Mouse (Mus musculus): Measurements from ENCODE around the gene Ppp1r1b.

The Ppp1r1b gene

GRCm38 (mm10) chr11:98346168-98346567 is 2.0 kb upstream of the Ppp1r1b start:
- DNase-seq (ENCODE audit: low read depth, low spot score), result no peak

- no peak for DNase-seq (ENCODE audit: low read depth, low spot score)
These were observed 670 bp upstream of the Ppp1r1b start for GRCm38 (mm10) chr11:98347385-98348082.

- no peak for DNase-seq (ENCODE audit: low read depth, low spot score)
These were observed 1.1 kb downstream of the Ppp1r1b start for GRCm38 (mm10) chr11:98349308-98349707.

GRCm38 (mm10) chr11:98352272-98352990 is 4.2 kb downstream of the Ppp1r1b start:
- DNase-seq (ENCODE audit: low read depth, low spot score), result no peak

- DNase-seq (ENCODE audit: low read depth, low spot score), result no peak
These were observed 5.5 kb downstream of the Ppp1r1b start for GRCm38 (mm10) chr11:98353651-98354211.

GRCm38 (mm10) chr11:98354445-98354844 is 6.2 kb downstream of the Ppp1r1b start:
- DNase-seq (ENCODE audit: low read depth, low spot score), result no peak

- no peak for DNase-seq (ENCODE audit: low read depth, low spot score)
These were observed 7.6 kb downstream of the Ppp1r1b start for GRCm38 (mm10) chr11:98355732-98356299.

- no peak for DNase-seq (ENCODE audit: low read depth, low spot score)
These were observed 8.6 kb downstream of the Ppp1r1b start for GRCm38 (mm10) chr11:98356625-98357394.

- no peak for DNase-seq (ENCODE audit: low read depth, low spot score)
These were observed 9.4 kb downstream of the Ppp1r1b start for GRCm38 (mm10) chr11:98357396-98358160.

GRCm38 (mm10) chr11:98358161-98359083 is 10.2 kb downstream of the Ppp1r1b start, which contains the start of gene Stard3:
TSS of gene Stard3 (plus strand) at chr11:98358368.
- DNase-seq (ENCODE audit: low read depth, low spot score), result peak; percentile 86

- no peak for DNase-seq (ENCODE audit: low read depth, low spot score)
These were observed 12.8 kb downstream of the Ppp1r1b start for GRCm38 (mm10) chr11:98360866-98361521.

- no peak for DNase-seq (ENCODE audit: low read depth, low spot score)
These were observed 15.6 kb downstream of the Ppp1r1b start for GRCm38 (mm10) chr11:98363817-98364216.

GRCm38 (mm10) chr11:98364410-98364809 is 16.2 kb downstream of the Ppp1r1b start:
- no peak for DNase-seq (ENCODE audit: low read depth, low spot score)

GRCm38 (mm10) chr11:98366290-98366689 is 18.1 kb downstream of the Ppp1r1b start:
- no peak for DNase-seq (ENCODE audit: low read depth, low spot score)

GRCm38 (mm10) chr11:98367171-98367862 is 19.1 kb downstream of the Ppp1r1b start:
- no peak for DNase-seq (ENCODE audit: low read depth, low spot score)

- DNase-seq (ENCODE audit: low read depth, low spot score), result no peak
These were observed 19.6 kb downstream of the Ppp1r1b start for GRCm38 (mm10) chr11:98367863-98368186.

GRCm38 (mm10) chr11:98369337-98369736 is 21.1 kb downstream of the Ppp1r1b start:
- no peak for DNase-seq (ENCODE audit: low read depth, low spot score)

- no peak for DNase-seq (ENCODE audit: low read depth, low spot score)
These were observed 22.4 kb downstream of the Ppp1r1b start for GRCm38 (mm10) chr11:98370588-98370987.

Measured in skeletal muscle tissue, adult 2 months (tissue).